ENCODE assay signal across 12 mouse cellular contexts in genomic region chr4:143248050-143248449, GRCm38 (mm10). TPM values are rescaled to one million over a fixed set of nuclear protein-coding genes. Genes with fewer than 3 reads are reported as not detected.
DNase-seq lines count a peak whose midpoint lies in the region; ATAC-seq and TF ChIP-seq lines count a peak whose summit lies in the region.
"Had no signal": no experiment of that assay in that cellular context is flagged by ENCODE, and none has a peak within 500 bp of the region (broad histone marks: within the 10 kb centered on the region; RNA-seq: fewer than 3 reads in every experiment).

No protein-coding gene starts in this region.

- no peak for ATAC-seq in hindbrain, postnatal 0 days
- ATAC-seq in hindbrain, embryonic 16.5 days: no peak
- ATAC-seq in liver, embryonic 14.5 days (ENCODE audit: insufficient read depth): no peak
- no peak for ATAC-seq in forebrain, embryonic 15.5 days (replicated peaks)

- no peaks in the 10 kb centered on the region for H3K9me3 ChIP-seq in hindbrain, postnatal 0 days (ENCODE audit: low read length)
- H3K9me3 ChIP-seq in hindbrain, embryonic 16.5 days (ENCODE audit: control insufficient read depth, low read length): no peaks in the 10 kb centered on the region; the same call in 1 of the 2 replicates
- H3K9me3 ChIP-seq in liver, embryonic 14.5 days (ENCODE audit: control insufficient read depth, low read length): no peaks in the 10 kb centered on the region
- no peaks in the 10 kb centered on the region for H3K9me3 ChIP-seq in forebrain, embryonic 15.5 days
- H3K9me3 ChIP-seq: embryonic facial prominence, embryonic 15.5 days; heart, embryonic 15.5 days had no signal

- TF ChIP-seq EP300 in liver, embryonic 14.5 days (IDR thresholded peaks at IDR 0.05; ENCODE audit: low read depth): no peak

- DNase-seq in hindbrain, postnatal 0 days (ENCODE audit: low spot score): no peak
- DNase-seq in 3T3-L1 (ENCODE audit: low read depth, low spot score): peak; percentile 47
- peak; percentile 73 for DNase-seq in ES-CJ7 (ENCODE audit: low read depth, low spot score)
- DNase-seq in liver, embryonic 14.5 days (ENCODE audit: low read depth in 3 of 3, low spot score in 3 of 3): no peak
- no peak for DNase-seq in Muller cell, postnatal 12 days (ENCODE audit: inconsistent ontology term)
- DNase-seq in left cerebral cortex, adult 18-20 months (ENCODE audit: low spot score in 2 of 2): no peak
- DNase-seq: right cerebral cortex, adult 18-20 months had no signal

- H3K9ac ChIP-seq in hindbrain, postnatal 0 days (replicated peaks; ENCODE audit: low read length): no peak overlapping the region
- no peak overlapping the region for H3K9ac ChIP-seq in hindbrain, embryonic 16.5 days (ENCODE audit: low read depth, low read length)
- no peak overlapping the region for H3K9ac ChIP-seq in liver, embryonic 14.5 days (replicated peaks)
- no peak overlapping the region for H3K9ac ChIP-seq in forebrain, embryonic 15.5 days (replicated peaks)
- H3K9ac ChIP-seq: embryonic facial prominence, embryonic 15.5 days; heart, embryonic 15.5 days had no signal

- TF ChIP-seq CTCF in hindbrain, postnatal 0 days (IDR thresholded peaks at IDR 0.05; ENCODE audit: low read depth): peak; percentile 57
- TF ChIP-seq CTCF in liver, embryonic 14.5 days (IDR thresholded peaks at IDR 0.05; ENCODE audit: low read depth): peak; percentile 81

- WGBS in hindbrain, postnatal 0 days: 76% methylated on average over 5 of the region's 5 CpGs
- WGBS in hindbrain, embryonic 16.5 days: 76% methylated on average over 5 of the region's 5 CpGs
- 66% methylated on average over 5 of the region's 5 CpGs for WGBS in liver, embryonic 14.5 days (ENCODE audit: insufficient replicate concordance)
- WGBS in forebrain, embryonic 15.5 days: 83% methylated on average over 5 of the region's 5 CpGs

- no peaks in the 10 kb centered on the region for H3K4me1 ChIP-seq in hindbrain, postnatal 0 days (ENCODE audit: insufficient read depth, low read length)
- H3K4me1 ChIP-seq in hindbrain, embryonic 16.5 days (ENCODE audit: control insufficient read depth, insufficient read depth, low read depth, low read length): no peaks in the 10 kb centered on the region
- no peaks in the 10 kb centered on the region for H3K4me1 ChIP-seq in liver, embryonic 14.5 days (replicated peaks; ENCODE audit: control insufficient read depth in 2 of 2, insufficient read depth in 2 of 2, low read length in 1 of 2)
- no peaks in the 10 kb centered on the region for H3K4me1 ChIP-seq in forebrain, embryonic 15.5 days
- H3K4me1 ChIP-seq: embryonic facial prominence, embryonic 15.5 days; heart, embryonic 15.5 days; midbrain, embryonic 10.5 days had no signal

- H3K4me2 ChIP-seq in hindbrain, postnatal 0 days (ENCODE audit: low read depth, low read length): no peak overlapping the region
- no peak overlapping the region for H3K4me2 ChIP-seq in hindbrain, embryonic 16.5 days (ENCODE audit: low read length)
- no peak overlapping the region for H3K4me2 ChIP-seq in liver, embryonic 14.5 days (ENCODE audit: low read depth)
- H3K4me2 ChIP-seq in forebrain, embryonic 15.5 days (replicated peaks): no peak overlapping the region
- H3K4me2 ChIP-seq: embryonic facial prominence, embryonic 15.5 days; heart, embryonic 15.5 days had no signal

- no peaks in the 10 kb centered on the region for H3K27me3 ChIP-seq in hindbrain, postnatal 0 days (ENCODE audit: insufficient read depth, low read length)
- no peaks in the 10 kb centered on the region for H3K27me3 ChIP-seq in hindbrain, embryonic 16.5 days (replicated peaks; ENCODE audit: control insufficient read depth, insufficient read depth, low read length)
- no peaks in the 10 kb centered on the region for H3K27me3 ChIP-seq in liver, embryonic 14.5 days (ENCODE audit: control insufficient read depth, insufficient read depth, low read length)
- H3K27me3 ChIP-seq in forebrain, embryonic 15.5 days: no peaks in the 10 kb centered on the region
- H3K27me3 ChIP-seq: embryonic facial prominence, embryonic 15.5 days; heart, embryonic 15.5 days had no signal

- H3K4me3 ChIP-seq in hindbrain, postnatal 0 days (ENCODE audit: low read length): no peak overlapping the region
- no peak overlapping the region for H3K4me3 ChIP-seq in hindbrain, embryonic 16.5 days (ENCODE audit: low read length)
- H3K4me3 ChIP-seq in liver, embryonic 14.5 days (ENCODE audit: insufficient read depth in 1 of 2, low read depth in 2 of 2, low read length in 2 of 2): no peak overlapping the region
- no peak overlapping the region for H3K4me3 ChIP-seq in forebrain, embryonic 15.5 days
- H3K4me3 ChIP-seq: embryonic facial prominence, embryonic 15.5 days; heart, embryonic 15.5 days; midbrain, embryonic 10.5 days had no signal

- H3K27ac ChIP-seq in hindbrain, postnatal 0 days: no peak overlapping the region
- H3K27ac ChIP-seq in hindbrain, embryonic 16.5 days (ENCODE audit: low read depth, low read length): no peak overlapping the region
- H3K27ac ChIP-seq in liver, embryonic 14.5 days: no peak overlapping the region
- no peak overlapping the region for H3K27ac ChIP-seq in forebrain, embryonic 15.5 days (replicated peaks)
- H3K27ac ChIP-seq: embryonic facial prominence, embryonic 15.5 days; heart, embryonic 15.5 days; midbrain, embryonic 10.5 days had no signal

- H3K36me3 ChIP-seq in hindbrain, postnatal 0 days (ENCODE audit: insufficient read depth, low read length): no peaks in the 10 kb centered on the region
- no peaks in the 10 kb centered on the region for H3K36me3 ChIP-seq in hindbrain, embryonic 16.5 days (ENCODE audit: control insufficient read depth, insufficient read depth, low read length)
- H3K36me3 ChIP-seq in liver, embryonic 14.5 days (replicated peaks; ENCODE audit: control insufficient read depth, insufficient read depth, low read depth): no peaks in the 10 kb centered on the region
- no peaks in the 10 kb centered on the region for H3K36me3 ChIP-seq in forebrain, embryonic 15.5 days
- H3K36me3 ChIP-seq: embryonic facial prominence, embryonic 15.5 days; heart, embryonic 15.5 days; midbrain, embryonic 10.5 days had no signal

RNA-seq across cellular contexts. Expression of gene Prdm2, which starts 35.3 kb away (rescaled TPM):
- total RNA-seq in hindbrain, postnatal 0 days (2014; rRNA removed): 16.6 and 23.8 TPM in 2 replicates
- polyA plus RNA-seq in hindbrain, postnatal 0 days (2015; fragmentation: Nextera tagmentation; extraction: Ambion mirVana): 10.3 and 11.0 TPM in 2 replicates
- polyA plus RNA-seq in hindbrain, embryonic 16.5 days (2015; fragmentation: Nextera tagmentation; extraction: Ambion mirVana): 12.0 and 13.5 TPM in 2 replicates
- polyA plus RNA-seq in liver, embryonic 14.5 days (2012; rRNA removed): 3.3 and 3.6 TPM in 2 replicates
- polyA plus RNA-seq in liver, embryonic 14.5 days (2014; fragmentation: Nextera tagmentation; extraction: Ambion mirVana): 2.7 TPM in 2 replicates
- 10 to 100 TPM; 44.1 to 45.1 TPM for total RNA-seq in left cerebral cortex, adult 18-20 months (2021)
- polyA plus RNA-seq in forebrain, embryonic 15.5 days (2015; fragmentation: Nextera tagmentation; extraction: Ambion mirVana): 16.9 and 18.4 TPM in 2 replicates

RNA-seq across cellular contexts. Expression of gene Pdpn, which starts 51.3 kb away (rescaled TPM):
- 31.8 and 56.8 TPM in 2 replicates for total RNA-seq in hindbrain, postnatal 0 days (2014; rRNA removed)
- polyA plus RNA-seq in hindbrain, postnatal 0 days (2015; fragmentation: Nextera tagmentation; extraction: Ambion mirVana): 45.5 and 51.4 TPM in 2 replicates
- polyA plus RNA-seq in hindbrain, embryonic 16.5 days (2015; fragmentation: Nextera tagmentation; extraction: Ambion mirVana): 46.9 and 51.6 TPM in 2 replicates
- polyA plus RNA-seq in liver, embryonic 14.5 days (2012; rRNA removed): 0.29 and 0.47 TPM in 2 replicates
- 0.95 and 1.0 TPM in 2 replicates for polyA plus RNA-seq in liver, embryonic 14.5 days (2014; fragmentation: Nextera tagmentation; extraction: Ambion mirVana)
- 10 to 100 TPM; 15.2 to 16.0 TPM for total RNA-seq in left cerebral cortex, adult 18-20 months (2021)
- 49.1 and 54.8 TPM in 2 replicates for polyA plus RNA-seq in forebrain, embryonic 15.5 days (2015; fragmentation: Nextera tagmentation; extraction: Ambion mirVana)

Comparison
In these comparisons a context has a peak if more than half of its experiments do, and no peak if none do; other contexts are left out.
1. DNase-seq: peak in 3T3-L1 (single experiment) and ES-CJ7 (single experiment); none in hindbrain, postnatal 0 days (single experiment), liver, embryonic 14.5 days (0 of 3), Muller cell, postnatal 12 days (single experiment) and left cerebral cortex, adult 18-20 months (0 of 2).
2. RNA of gene Pdpn, which starts 51.3 kb away (polyA plus RNA-seq): 49.1 to 54.8 TPM in forebrain, embryonic 15.5 days, 46.9 to 51.6 TPM in hindbrain, embryonic 16.5 days and 45.5 to 51.4 TPM in hindbrain, postnatal 0 days; 0.29 to 1.0 TPM in liver, embryonic 14.5 days; every median in the first group is over 10 times any median in the second.